Mouse (Mus musculus): ENCODE measurements around the gene Cct8.
A peak's percentile ranks its signal among the peaks of the same experiment; 100 is the strongest.
"Not testable (repeated sequence)": the region's sequence is repeated elsewhere in the genome, so short reads cannot be mapped to it uniquely, and the experiment has no call there.

The Cct8 gene

DNA sequence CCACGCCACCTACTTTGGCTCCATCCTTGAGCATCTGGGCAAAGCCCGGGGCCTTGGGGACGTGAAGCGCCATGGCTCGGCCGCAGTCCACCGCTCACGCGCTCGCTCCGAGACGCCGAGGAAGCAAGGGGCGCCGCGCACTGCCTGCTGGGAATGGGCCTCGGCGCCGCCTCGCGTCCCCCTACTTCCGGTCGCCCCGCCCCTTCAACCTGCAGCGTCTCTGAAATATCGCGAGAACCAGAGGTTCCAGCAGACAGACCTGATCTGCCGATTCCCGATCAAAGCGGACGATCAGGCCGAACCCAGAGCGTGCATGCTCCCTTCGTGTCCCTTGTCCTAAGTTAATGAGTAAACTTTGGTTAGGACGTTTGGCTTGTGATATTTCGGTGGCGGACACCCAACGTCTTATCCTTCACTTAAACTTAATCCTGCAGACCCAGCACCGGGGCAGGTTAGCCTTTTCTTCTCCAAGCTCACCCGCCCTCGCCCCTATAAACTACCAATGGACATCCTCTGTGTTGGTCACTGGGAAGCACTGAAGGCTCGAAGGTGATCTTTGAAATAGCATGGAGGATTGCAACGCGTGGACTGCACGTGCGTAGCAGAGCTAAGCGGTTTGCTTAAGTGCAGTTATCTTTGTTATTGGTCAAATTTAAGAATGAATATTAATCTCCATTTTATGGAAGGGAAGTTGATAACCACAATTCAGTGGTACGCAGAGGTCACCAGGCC lies at the start of gene Cct8:
Gene Cct8, minus strand, starts transcription at position 158 of the 732 bp plus-strand sequence.
- peak; percentile 98 for DNase-seq

DNA sequence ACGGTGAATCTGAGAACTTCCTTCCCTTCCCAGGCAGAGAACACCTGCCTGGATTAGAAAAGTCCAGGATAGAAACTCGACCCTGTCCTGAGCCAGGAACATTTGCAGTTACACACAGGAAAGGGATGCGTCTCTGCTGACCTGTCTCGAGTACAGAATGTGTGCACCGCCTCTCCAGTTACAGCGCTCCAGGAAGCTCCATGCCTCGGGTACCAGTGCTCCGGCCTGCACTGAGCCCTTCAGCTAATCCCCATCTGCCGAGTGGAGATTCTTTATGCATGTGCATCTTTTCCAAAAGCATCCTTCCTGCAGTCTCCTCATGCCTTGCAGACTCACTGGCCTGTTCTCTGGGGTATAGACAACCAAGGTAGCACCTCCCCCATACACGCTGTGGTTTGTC lies 33.1 kb upstream of the Cct8 start:
- no peak for DNase-seq

GRCm38 (mm10) chr16:87527553-87528249 lies 32.0 kb upstream of the Cct8 start:
- DNase-seq = no peak

DNA sequence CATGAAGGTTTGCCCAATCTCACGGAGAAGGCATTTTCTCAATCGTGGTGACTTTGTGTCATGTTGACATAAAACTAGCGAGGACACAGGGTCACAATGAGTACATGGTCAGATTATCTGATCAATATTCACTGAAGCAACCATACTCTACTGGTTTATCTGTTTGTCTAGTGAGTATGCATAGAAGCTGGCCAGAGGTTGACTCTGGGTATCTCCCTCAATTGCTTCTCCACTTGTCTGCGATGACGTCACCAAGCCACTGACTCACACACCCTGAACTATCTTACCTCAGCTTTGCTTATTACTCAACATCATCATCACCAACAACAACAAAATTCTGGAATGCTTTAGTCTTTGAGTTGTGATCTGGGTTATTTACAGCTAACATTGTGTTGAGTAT lies 28.6 kb upstream of the Cct8 start:
- DNase-seq = no peak

DNA sequence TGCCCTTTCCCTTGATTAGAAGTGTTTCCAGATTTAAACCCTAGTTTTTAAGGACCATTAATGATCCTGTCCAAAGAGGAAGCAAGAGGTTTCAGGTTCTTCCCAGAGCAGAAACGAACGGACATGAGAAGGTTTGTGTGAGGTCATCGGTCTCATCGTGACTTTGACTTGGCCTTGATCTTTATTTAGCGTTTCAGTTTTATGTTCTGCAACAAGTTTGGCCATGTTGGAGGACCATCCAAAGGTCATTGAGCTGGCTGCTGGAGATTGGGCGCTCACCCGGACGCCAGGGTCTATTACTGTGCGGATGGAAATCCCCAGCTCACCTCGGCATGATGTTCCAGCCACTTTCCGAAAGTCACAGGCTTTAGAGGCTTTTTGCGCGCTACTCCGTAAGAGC lies 16.7 kb upstream of the Cct8 start:
- DNase-seq = no peak

GRCm38 (mm10) chr16:87511706-87512105 lies 16.0 kb upstream of the Cct8 start:
- no peak for DNase-seq

DNA sequence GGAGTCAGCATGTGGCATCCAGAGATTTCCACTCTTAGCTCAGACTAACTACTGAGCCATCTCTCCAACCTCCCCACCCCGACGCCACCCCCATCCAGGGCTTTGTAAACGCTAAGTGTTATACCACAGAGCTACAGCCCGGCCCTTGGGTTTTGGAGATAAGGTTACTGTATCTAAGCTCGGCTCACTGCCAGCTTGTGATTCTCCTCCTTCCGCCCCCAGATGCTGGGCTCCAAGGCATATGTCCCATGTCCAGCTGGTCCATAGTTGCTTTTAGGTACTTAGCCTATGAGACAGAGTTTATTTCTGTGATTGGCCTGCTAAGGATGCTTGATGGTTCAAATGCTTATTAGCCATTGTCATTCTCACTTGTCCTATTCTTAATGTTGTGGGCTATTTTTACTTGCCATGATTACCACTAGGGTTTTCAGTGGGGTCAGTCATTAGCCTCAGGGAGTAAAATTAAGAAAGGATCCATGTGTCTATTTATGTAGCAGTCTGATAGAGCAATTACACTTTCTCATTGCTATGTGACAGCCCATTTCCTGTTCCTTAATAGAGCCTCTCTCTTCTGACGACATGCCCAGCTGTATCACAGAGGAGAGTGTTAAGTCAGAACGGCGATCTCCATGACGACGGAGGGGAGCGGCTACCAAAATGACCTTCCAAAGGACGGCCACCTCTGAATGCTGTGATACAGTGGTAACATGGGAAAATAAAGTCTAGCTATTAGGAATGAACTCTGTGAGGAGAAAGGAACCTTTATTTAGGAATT lies 5.8 kb upstream of the Cct8 start:
- DNase-seq = no peak

GRCm38 (mm10) chr16:87499556-87499955 lies 3.9 kb upstream of the Cct8 start:
- no peak for DNase-seq

- DNase-seq = no peak
Measured at GRCm38 (mm10) chr16:87497171-87497570, 1.5 kb upstream of the Cct8 start.

- no peak for DNase-seq
Measured at GRCm38 (mm10) chr16:87496728-87497127, 1.1 kb upstream of the Cct8 start.

- no peak for DNase-seq
Measured at GRCm38 (mm10) chr16:87494955-87495655, 568 bp downstream of the Cct8 start.

DNA sequence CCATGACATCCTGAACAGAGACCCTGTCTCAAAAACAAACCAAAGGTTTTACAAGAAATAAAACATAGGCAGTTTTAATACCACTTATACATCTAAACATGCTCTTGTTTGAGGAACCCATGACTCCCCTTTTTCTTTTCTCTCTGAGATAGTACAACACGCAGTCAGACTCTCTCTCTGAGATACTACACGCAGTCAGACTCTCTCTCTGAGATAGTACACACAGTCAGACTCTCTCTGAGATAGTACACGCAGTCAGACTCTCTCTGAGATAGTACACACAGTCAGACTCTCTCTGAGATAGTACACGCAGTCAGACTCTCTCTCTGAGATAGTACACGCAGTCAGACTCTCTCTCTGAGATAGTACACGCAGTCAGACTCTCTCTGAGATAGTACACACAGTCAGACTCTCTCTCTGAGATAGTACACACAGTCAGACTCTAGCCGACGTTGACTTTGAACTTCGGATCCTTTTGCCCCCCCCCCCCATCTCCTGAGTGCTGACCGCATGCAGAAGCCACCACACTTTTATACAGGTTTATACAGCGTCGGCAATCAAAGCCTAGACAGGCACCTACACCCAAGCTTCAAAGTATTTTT lies 3.4 kb downstream of the Cct8 start:
- DNase-seq = not testable (repeated sequence)

- DNase-seq = no peak
Measured at GRCm38 (mm10) chr16:87488605-87489004, 7.1 kb downstream of the Cct8 start.

DNA sequence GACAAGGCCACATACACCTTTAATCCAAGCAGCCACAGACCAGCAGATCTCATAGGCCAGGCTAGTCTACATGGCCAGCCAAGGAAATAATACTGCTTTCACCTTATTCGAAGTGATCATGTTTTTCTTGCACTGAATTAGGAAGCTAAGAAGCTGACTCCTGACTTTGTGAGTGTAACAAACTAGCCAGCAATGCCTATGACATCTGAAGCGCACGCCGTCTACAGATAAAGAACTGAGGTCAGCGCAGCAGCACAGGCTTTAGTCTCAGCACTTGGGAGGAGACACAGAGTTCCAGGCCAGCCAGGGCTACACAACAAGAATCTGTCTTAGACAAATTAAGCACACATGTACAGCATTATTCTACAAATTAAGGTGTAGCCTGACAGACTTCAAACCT lies 8.9 kb downstream of the Cct8 start:
- DNase-seq = no peak

GRCm38 (mm10) chr16:87484367-87484766 lies 11.3 kb downstream of the Cct8 start:
- no peak for DNase-seq

DNA sequence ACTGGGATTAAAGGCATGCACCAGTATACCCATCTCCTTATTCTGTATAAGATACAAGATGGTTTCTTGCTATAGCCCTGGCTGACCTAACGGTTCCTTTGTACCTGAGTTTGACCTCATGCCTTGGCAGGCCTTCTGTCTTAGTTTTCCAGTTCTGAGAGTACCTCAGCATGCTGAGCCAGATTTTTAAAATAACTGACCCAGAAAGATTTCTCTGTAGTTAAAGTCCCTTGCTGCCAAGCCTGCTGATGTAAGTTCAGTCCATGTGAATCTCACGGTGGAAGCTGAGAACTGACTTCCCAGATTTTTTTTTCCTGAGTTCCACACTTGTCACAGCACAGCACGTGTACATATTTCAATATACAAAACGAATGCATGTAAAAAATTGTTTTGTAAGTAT lies 25.1 kb downstream of the Cct8 start:
- DNase-seq = no peak

GRCm38 (mm10) chr16:87458752-87459151 lies 36.9 kb downstream of the Cct8 start:
- DNase-seq = peak; percentile 25

- DNase-seq = no peak
Measured at GRCm38 (mm10) chr16:87455180-87455611, 40.5 kb downstream of the Cct8 start.

DNA sequence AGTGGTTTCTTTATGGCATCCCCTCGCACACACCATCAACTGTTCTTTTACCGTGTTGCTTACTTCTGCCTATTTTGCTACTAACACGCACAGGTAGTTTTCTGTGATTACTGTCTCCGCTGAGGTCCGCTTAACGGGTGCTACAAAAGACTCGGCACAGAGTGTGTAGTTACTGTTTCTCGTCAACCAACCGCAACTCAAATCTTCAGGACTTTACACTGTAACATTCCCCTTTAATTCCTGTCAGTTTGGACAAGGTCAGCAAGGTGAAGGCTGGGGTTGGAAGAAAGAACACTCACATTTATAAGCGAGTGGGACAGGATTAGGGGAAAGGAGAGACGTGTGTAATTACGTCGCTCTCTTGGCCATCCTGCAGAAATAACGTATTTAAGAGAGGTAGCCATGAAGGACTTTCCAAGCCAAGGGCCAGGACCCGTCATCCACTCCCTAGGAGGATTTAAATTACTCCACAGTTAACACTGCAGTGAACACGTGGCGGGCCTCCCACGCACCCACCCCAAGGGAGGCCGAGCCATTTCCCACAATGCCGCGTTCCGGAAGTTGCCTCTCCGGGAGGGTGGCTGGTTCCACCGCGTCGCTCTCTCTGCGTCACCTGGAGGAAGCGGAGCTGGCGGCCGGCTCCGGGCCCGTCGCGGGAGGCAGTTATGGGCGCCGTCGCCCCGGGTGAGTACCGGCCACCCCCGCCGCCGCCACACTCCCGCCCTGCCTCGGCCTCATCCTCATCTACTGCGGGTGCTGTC lies 41.1 kb downstream of the Cct8 start, which contains the start of gene Usp16:
Gene Usp16, plus strand, starts transcription at position 285 of the 761 bp plus-strand sequence.
- peak; percentile 93 for DNase-seq

DNA sequence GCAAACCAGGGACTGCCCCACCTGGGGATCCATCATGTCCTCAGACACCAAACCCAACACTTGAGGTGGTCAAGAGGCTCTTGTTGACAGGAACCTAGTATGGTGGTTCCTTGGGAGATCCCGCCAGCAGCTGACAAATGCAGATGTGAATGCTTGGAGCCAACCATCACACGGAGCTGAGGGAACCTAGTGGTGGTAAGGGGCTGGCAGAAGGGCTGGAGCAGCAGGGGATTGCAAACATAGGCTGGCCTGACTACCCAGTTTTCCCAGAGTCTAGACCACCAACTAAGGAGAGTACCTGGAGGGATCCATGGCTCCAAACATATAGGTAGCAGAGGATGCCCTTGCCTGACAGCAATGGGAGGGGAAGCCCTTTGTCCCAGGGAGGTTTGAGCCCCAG lies 42.4 kb downstream of the Cct8 start:
- no peak for DNase-seq

GRCm38 (mm10) chr16:87445528-87445927 lies 50.1 kb downstream of the Cct8 start:
- DNase-seq = no peak

DNA sequence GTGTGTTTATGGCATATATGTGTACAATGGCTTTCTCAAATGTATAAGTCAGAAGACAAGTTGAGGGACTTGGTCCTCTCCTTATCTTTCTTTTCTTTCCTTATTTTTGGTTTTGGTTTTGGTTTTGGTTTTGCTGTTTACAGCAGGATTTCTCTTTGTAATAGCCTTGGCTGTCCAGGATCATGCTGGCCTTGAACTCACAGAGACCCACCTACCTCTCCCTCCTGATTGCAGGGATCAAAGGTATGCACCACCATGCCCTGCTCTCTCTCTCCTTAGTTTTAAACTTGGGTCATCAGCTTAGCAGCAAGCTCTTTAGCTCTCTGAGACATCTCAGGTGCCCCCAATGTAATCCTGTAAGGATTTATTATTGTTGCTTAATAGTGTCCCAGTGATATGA lies 50.6 kb downstream of the Cct8 start:
- no peak for DNase-seq
